Mouse (Mus musculus): Measurements from ENCODE around the gene Rala.

Rala gene

DNA sequence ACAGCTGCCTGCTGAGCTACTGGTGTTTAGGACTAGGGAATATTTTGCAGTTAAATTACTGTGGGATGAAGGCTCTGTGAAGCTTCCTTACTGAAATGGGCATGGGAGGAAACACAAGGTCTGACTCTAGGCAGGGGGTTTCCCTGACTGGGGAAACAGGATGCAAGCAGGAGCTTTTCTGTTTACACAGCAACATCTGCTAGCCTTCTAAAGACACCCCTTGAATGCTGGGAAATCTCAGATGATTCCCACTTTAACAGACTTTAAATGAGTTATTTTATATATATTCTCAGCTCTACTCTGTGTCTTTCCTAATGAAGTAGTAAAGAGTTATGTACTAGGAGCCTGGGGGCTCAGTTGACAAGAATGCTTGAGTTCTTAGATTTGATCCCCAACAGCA lies 65.0 kb downstream of the Rala start:
- DNase-seq: no peak

- DNase-seq: no peak
Measured at GRCm38 (mm10) chr13:17866741-17867140, 77.3 kb downstream of the Rala start.

GRCm38 (mm10) chr13:17860536-17860935 lies 83.5 kb downstream of the Rala start:
- no peak for DNase-seq

- DNase-seq: no peak
Measured at GRCm38 (mm10) chr13:17859365-17860033, 84.5 kb downstream of the Rala start.

GRCm38 (mm10) chr13:17857046-17857445 lies 87.0 kb downstream of the Rala start:
- no peak for DNase-seq

DNA sequence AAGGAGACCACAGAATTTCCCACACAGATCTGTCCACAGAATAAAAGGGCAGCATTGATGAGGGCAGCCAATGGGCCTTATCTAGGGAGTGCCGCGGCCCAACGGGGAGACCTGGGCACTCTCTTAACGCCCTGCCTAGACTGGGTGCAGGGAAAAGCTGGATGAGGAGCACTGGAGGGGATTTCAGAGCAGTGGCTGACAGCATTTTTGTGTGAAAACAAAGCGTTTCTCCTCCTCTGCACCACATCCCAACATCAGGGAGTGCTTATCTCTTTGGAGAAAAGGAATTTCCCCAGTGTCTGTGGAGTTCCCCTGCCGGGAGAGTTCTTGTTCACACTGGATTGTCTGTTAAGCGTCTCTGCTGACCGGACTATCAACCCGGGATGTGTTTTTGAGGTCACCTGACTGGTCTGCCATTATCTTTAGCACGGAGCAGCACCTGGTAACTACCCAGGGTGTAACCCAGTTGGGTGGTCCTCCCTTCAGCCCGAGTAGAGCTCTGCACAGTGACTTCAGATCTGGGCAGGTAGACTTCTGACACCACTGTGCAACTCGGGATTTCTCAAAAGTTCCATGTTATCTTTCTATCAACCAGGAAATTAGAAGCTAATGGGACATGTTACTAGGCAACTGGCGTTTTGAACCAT lies 88.4 kb downstream of the Rala start:
- DNase-seq: no peak

DNA sequence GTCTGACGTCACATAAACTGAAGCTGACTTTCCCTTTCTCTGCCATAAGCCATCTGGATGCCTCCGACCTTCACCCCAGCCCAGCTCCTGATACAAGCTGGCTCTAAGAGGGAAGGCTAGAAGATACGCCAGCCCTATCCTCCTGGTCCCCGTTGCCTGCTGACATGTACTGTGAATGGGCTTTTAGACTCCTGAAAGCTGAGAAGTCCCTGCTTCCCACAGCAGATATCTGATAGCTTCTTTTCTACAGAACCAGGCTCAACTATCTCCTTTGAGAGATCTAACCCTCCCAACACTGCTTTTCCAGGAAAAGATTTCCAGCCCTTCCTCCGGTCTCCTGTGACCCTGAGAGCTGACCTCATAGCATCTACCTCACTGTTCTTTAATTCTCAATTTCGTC lies 89.3 kb downstream of the Rala start:
- DNase-seq: no peak

DNA sequence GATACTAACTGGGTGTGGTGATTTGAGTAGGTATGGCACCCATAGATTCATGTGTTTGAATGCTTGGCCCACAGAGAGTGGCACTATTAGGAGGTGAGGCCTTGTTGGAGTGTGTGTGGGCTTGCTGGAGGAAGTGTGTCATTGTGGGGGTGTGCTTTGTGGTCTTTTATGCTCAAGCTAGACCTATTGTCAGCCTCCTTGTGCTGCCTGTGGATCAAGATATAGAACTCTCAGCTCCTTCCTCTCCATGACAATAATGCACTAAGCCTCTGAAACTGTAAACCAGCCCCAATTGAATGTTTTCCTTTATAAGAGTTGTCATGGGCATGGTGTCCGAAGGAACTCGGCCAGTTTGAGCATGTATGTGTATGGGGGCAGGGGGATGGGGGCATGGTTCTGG lies 100.7 kb downstream of the Rala start:
- DNase-seq: no peak

DNA sequence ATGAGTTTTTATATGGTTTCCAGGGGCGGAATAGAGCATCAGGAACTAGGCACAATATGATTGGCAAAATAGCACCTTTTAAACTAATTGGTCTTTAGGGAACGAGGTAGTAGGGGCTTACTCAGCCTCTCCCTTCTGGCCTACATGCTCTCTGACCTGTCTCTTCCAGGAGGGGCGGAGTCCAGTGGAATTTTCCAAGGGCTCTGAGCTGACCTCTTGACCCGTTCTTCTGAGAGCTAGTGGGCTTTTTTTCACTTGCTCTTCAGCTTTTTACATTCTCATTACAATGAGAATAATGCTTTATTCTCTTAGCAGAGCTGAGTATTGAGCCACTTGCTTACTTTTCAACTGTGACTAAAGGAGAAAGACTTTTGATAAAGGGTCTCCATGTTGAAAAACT lies 101.3 kb downstream of the Rala start:
- no peak for DNase-seq

DNA sequence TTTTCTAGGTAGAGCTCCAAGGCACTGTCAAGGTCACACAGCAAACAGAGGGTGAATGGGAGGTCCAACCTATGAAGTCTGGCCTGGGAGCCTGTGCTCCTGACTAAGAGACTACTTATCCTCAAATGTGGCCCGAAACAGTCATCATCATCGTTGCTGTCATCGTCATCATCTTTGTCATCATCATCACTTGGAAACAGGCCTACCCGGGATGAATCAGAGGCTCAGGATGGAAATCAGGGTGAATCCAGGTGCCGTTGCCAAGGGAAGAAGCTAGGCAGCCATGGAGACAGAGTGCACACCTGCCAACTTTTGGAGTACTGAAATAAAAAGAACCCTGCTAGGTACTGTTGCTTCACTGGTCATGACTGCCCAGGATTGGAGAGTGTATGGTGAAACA lies 104.9 kb downstream of the Rala start:
- no peak for DNase-seq

- peak; percentile 62 for DNase-seq
Measured at GRCm38 (mm10) chr13:17838484-17838851, 105.6 kb downstream of the Rala start.

DNA sequence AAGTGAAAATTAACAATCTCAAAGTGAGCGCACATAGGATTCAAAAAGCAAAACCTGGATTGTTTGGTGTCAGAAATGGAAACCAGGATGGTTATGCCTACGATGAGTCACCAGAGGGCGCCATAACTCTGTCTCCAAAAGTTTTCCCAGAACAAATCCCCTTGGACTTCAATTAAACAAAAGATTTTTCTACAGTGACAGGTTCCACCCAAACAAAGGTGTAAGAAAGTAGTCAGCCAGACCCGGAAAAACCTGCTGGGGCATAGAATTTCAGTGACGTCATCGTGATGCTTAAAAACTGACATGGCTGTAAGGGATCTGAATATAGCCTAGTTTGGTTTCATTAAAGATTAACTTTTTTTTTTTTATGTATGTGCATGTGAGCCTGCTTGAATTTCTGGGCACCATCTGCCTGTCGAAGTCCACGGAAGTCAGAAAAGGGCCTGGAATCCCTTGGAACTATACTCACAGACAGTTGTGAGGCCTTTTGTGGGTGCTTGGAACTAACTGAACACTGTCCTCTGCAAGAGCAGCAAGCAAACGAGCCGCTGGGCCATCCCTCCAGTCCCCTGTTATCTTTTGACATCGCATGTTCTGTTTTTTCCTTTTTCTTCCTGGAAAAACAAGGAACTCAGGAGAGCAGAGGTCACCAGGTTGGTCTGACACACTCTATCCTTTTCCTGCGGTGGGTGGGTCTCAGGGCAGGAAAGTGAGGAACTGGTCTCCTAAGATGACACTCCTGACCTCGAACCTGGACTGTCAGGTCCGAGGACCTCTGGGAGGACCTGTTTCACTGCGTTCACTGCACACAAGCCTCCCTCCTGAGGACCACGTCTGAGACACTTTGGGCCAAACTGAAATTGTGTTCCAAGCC lies 106.2 kb downstream of the Rala start:
- peak; percentile 40 for DNase-seq

DNA sequence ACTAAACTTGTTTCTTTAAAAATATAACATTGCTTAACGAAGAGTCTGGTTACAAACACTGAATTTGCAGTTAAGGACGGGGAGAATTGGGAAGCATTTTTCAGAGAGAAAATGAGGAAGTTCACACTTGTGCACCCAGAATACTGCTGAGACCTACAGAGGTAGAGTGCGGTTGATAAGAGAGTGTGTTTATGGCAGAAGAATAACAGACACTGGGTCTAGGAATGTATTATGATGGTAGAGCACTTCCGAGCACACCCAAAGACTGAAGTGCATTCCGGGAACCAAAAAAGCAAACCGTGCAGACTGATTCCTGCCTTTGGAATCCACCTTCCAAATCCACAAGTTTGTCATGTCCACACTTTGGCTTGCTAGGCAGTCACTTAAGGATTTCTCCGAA lies 107.2 kb downstream of the Rala start:
- DNase-seq: no peak

DNA sequence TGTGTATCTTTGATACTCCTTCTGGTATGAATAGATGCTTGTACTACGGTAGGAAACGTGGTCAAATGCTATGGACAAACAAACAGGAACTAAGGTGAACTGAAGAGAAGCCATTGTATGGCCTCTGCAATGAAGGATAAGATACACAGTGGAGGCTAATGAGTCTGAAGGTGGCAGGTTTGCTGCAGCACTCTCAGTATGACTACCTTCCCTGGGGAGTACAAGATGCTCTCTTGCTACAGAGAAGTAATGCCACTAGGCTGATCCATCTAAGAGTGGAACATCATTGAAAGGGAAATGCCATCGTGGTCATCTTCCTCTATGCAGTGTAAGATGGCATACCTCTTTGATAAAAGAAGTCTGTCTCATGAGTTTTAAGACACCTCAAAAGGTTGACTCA lies 111.1 kb downstream of the Rala start:
- no peak for DNase-seq
